Mouse (Mus musculus) heart, adult 2 months (tissue): ENCODE results near the gene Mybbp1a. TPM values are rescaled to one million over a fixed set of nuclear protein-coding genes. Genes with fewer than 3 reads are reported as not detected.

Source experiments
- DNase-seq, 2 experiments: peaks; one replicate each; pipeline ENCODE4 v3.0.0; 2021
- H3K27ac ChIP-seq: fragments of 200-600 bp; 2 replicates; pipeline ENCODE4 v1.8.1; 2022
- H3K27me3 ChIP-seq: fragments of 200-500 bp; 2 replicates; pipeline ENCODE4 v1.6.1; 2012; ENCODE audit warnings: mild to moderate bottlenecking, low read length, inconsistent platforms, mixed read lengths; ENCODE audit not compliant: control insufficient read depth, insufficient read depth
- H3K36me3 ChIP-seq: fragments of 200-500 bp; 2 replicates; pipeline ENCODE4 v1.6.1; 2012; ENCODE audit warnings: low read length, inconsistent platforms; ENCODE audit not compliant: control insufficient read depth, insufficient read depth
- H3K4me1 ChIP-seq: fragments of 200-500 bp; 2 replicates; pipeline ENCODE4 v1.6.1; 2011; ENCODE audit warnings: low read length; ENCODE audit not compliant: control insufficient read depth, insufficient read depth
- H3K4me3 ChIP-seq: fragments of 200-600 bp; 2 replicates; pipeline ENCODE4 v1.8.1; 2022
- H3K79me2 ChIP-seq: fragments of 200-500 bp; replicated peaks from 2 replicates; pipeline ENCODE4 v1.6.1; 2012; ENCODE audit warnings: mild to moderate bottlenecking, inconsistent platforms, low read length, moderate library complexity, mixed read lengths; ENCODE audit not compliant: control insufficient read depth, insufficient read depth
- H3K9ac ChIP-seq: fragments of 200-500 bp; 2 replicates; pipeline ENCODE4 v1.6.1; 2012; ENCODE audit warnings: low read depth, mild to moderate bottlenecking, control low read depth, inconsistent platforms, low read length, mixed read lengths
- CTCF ChIP-seq: fragments of 200-600 bp; IDR thresholded peaks from 2 replicates; pipeline ENCODE4 v1.8.1; 2022; ENCODE audit warnings: antibody characterized with exemption, mild to moderate bottlenecking, moderate library complexity
- EP300 ChIP-seq: fragments of 200-500 bp; IDR thresholded peaks from 2 replicates; pipeline ENCODE4 v1.6.1; 2011; ENCODE audit warnings: low read depth, low read length, control low read depth; ENCODE audit not compliant: insufficient read depth
- POLR2A ChIP-seq: fragments of 200-500 bp; IDR thresholded peaks from 2 replicates; pipeline ENCODE4 v1.6.1; 2011; ENCODE audit warnings: mild to moderate bottlenecking, low read depth, low read length, control low read depth; ENCODE audit not compliant: insufficient read depth
- WGBS: fragments of 180-500 bp; shearing (Covaris S2); methylation state at CpG from one replicate; pipeline ENCODE4 v1.1.7; 2018; 5-methylcytosine and 5-hydroxymethylcytosine counted together
- intact Hi-C: fragments of 180-260 bp; cut with DNase I; formaldehyde crosslinking; loops from one replicate; pipeline ENCODE4 v1.15.1; 2025
- polyA plus RNA-seq: library from polyadenylated mRNA; depleted of rRNA; stranded (reverse); fragments of >200 nt; gene quantifications from 2 replicates; pipeline ENCODE4 v1.2.3, GENCODE M21; 2012
- total RNA-seq, 2 experiments: library from RNA; stranded (reverse); gene quantifications; 2 replicates each; pipeline ENCODE4 v1.2.3; 2021

The Mybbp1a gene
- total and polyA plus RNA-seq, 3 experiments = 21.8 to 46.1 (median 42.7) TPM

DNA sequence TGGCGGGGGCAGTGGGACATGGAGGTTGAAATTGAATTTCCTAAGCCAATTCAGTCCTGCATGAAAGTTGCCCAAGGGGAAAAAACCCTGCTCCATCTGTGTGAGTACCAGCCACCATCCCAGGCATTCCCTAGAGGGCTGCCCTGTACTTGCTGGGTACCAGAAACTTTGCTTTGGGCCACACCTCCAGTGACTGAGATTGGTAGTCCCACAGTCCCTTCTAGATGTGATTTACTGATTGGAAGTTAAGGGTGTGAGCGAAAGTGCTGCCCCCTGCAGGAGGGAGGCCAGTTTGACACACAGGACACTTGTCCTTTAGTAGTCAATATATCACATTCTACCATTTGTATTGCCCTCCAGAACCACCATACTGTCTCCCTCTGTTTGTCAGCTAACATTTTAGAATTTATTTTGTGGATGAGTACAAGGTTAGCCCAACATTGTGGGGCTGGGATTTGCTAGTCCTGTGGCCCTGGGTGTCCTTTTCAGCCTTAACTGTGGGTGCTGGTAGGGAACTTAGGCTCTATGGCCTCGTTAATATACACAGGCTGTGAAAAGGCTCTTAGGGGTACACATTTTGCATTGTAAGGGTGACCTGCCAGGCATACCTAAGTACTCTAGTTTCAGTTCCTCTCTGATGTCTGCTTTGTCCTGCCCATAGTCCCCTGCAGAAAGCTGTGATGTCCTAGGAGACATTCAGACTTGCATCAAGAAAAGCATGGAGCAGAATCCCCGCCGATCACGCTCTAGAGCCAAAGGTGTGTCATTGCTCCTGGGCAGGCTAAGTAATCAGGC is 5.4 kb downstream of the Mybbp1a start:
- Histone ChIP-seq H3K79me2 (no peaks in the 10 kb centered on the region), H3K9ac (no peak overlapping the region), H3K4me1 (peaks cover 2% of the 10 kb centered on the region), H3K4me3 (no peak overlapping the region), H3K27ac (no peak overlapping the region), H3K27me3 (no peaks in the 10 kb centered on the region), H3K36me3 (no peaks in the 10 kb centered on the region; the same call in 1 of the 2 replicates)
- TF ChIP-seq CTCF = peak; percentile 83
- no peak for TF ChIP-seq POLR2A
- TF ChIP-seq EP300 = 0 out of 2 replicates have a peak, but pooled peaks have one; percentile 19
- peak; percentile 43 to 59 for DNase-seq
- intact Hi-C loops = loop anchor here (5.0 to 10.0 kb wide), 2 partner anchors 41 to 348 kb away; partner anchors contain the start of genes Cyb5d2, Spns2 and Zzef1
- WGBS = 87% methylated on average over 6 of the region's 6 CpGs

DNA sequence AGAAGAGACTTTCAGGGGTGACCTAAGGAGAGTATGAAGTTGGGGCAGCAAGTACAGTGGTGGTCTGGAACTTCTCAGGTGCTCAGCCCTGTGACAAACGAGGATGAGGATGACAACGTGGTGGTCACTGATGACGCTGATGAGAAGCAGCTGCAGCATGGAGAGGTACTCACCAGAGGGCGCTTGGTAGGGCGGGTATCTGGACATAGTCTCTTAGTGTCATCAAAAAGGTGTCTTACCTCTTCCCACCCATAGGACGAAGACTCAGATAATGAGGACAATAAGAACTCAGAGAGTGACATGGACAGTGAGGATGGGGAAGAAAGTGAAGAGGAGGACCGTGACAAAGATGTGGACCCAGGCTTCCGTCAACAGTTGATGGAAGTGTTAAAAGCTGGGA is 6.3 kb downstream of the Mybbp1a start:
- Histone ChIP-seq H3K27me3 (no peaks in the 10 kb centered on the region), H3K9ac (no peak overlapping the region), H3K27ac (no peak overlapping the region), H3K4me3 (no peak overlapping the region), H3K36me3 (no peaks in the 10 kb centered on the region), H3K4me1 (no peaks in the 10 kb centered on the region), H3K79me2 (no peaks in the 10 kb centered on the region)
- no peak for DNase-seq
- intact Hi-C loops = loop anchor here (5.0 to 10.0 kb wide), 2 partner anchors 40 to 347 kb away; partner anchors contain the start of genes Cyb5d2, Spns2 and Zzef1
- 67% methylated on average over 8 of the region's 8 CpGs for whole genome bisulfite sequencing
- TF ChIP-seq POLR2A (no peak), CTCF (peak; percentile 56)

DNA sequence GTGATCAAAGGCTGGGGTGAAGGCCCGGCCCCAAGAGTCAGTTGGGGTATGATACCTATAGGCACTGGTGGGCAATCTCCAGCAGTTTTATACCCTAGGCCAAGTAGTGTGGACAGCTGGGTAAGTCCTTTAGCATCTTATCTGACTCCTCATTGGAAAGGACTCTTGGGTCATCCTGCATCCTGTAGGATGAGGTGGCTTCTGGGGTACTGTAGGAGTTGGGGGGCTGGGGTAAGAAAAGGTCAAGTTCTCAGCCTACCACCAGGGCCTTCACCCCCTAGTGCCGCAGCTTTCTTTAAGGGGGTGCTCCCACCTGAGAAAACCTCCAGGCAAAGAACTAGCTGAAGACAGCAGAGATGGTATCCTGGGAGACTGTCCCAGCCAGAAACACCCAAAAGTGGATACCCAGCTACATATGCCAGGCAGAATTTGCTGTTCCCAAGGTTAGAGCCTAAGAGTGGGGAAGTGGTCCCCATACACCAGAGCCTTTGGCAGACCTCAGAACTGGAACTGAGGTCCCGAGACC is 11.0 kb downstream of the Mybbp1a start:
- H3K27ac ChIP-seq = peak overlapping the region; percentile 48; the same call in 1 of the 2 replicates
- no peaks in the 10 kb centered on the region for H3K27me3 ChIP-seq
- no peaks in the 10 kb centered on the region for H3K79me2 ChIP-seq
- 92% methylated on average over 3 of the region's 3 CpGs for WGBS
- peaks cover 5% of the 10 kb centered on the region; the same call in 1 of the 2 replicates for H3K4me1 ChIP-seq
- TF ChIP-seq POLR2A = no peak
- no peak for TF ChIP-seq EP300
- no peak for TF ChIP-seq CTCF
- no peaks in the 10 kb centered on the region for H3K36me3 ChIP-seq
- intact Hi-C loops = no loop called here
- H3K9ac ChIP-seq = no peak overlapping the region
- no peak for DNase-seq
- H3K4me3 ChIP-seq = no peak overlapping the region

- TF ChIP-seq EP300 (no peak), POLR2A (no peak), CTCF (no peak)
- Histone ChIP-seq H3K36me3 (no peaks in the 10 kb centered on the region), H3K79me2 (no peaks in the 10 kb centered on the region), H3K27ac (peak overlapping the region; percentile 48), H3K9ac (no peak overlapping the region), H3K4me1 (peaks cover 8% of the 10 kb centered on the region; the same call in 1 of the 2 replicates), H3K4me3 (no peak overlapping the region), H3K27me3 (no peaks in the 10 kb centered on the region)
- DNase-seq = no peak
- intact Hi-C loops = no loop called here
- WGBS = 49% methylated on average over 15 of the region's 15 CpGs
Measured at GRCm38 (mm10) chr11:72453105-72453953, 12.2 kb downstream of the Mybbp1a start.

DNA sequence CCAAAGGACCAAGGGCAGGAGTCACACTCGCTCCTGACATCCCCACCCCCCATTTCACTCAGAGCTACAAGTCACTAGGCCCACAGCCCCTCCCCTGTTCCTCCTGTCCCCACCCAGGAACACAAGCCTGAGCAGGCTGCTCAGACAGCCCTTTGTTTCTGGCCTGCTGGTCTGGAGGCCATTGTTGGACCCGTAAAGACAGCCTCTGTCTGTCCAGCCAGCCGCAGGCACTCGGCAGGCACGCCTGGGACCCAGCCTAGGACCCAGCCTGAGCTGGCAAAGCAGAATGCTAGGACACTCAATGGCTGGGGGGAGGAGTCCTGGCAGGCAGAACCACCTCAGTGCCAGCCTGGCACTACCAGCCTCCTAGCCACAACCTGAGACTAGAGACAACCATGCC is 14.5 kb downstream of the Mybbp1a start:
- Histone ChIP-seq H3K9ac (no peak overlapping the region), H3K27ac (peak overlapping the region; percentile 26; the same call in 1 of the 2 replicates), H3K4me3 (no peak overlapping the region), H3K27me3 (no peaks in the 10 kb centered on the region), H3K36me3 (peaks cover 4% of the 10 kb centered on the region; the same call in 1 of the 2 replicates), H3K79me2 (no peaks in the 10 kb centered on the region), H3K4me1 (peaks cover 22% of the 10 kb centered on the region)
- TF ChIP-seq EP300 = no peak
- TF ChIP-seq CTCF = no peak
- no peak for DNase-seq
- 57% methylated on average over 5 of the region's 5 CpGs for WGBS
- intact Hi-C loops = no loop called here
